Mouse (Mus musculus): Measurements from ENCODE around the gene Pced1a. TPM values are rescaled to one million over a fixed set of nuclear protein-coding genes. Genes with fewer than 3 reads are reported as not detected.
"Not testable (repeated sequence)": the region's sequence is repeated elsewhere in the genome, so short reads cannot be mapped to it uniquely, and the experiment has no call there.

The Pced1a gene
- polyA plus RNA-seq, 1 experiment from 2014 or later: 14.7 TPM

GRCm38 (mm10) chr2:130383895-130384294 is 40.6 kb downstream of the Pced1a start:
- Histone ChIP-seq H3K27me3 (0 out of 2 replicates have a peak, but pooled peaks cover 7% of the 10 kb centered on the region), H3K27ac (no peak overlapping the region), H3K4me2 (replicated peaks) (no peak overlapping the region), H3K4me1 (peaks cover 4% of the 10 kb centered on the region; the same call in 1 of the 2 replicates), H3K4me3 (no peak overlapping the region), H3K36me3 (no peaks in the 10 kb centered on the region), H3K9me3 (no peaks in the 10 kb centered on the region), H3K9ac (no peak overlapping the region)
- ATAC-seq (ENCODE audit: insufficient number of reproducible peaks, insufficient read depth, low FRiP score, low TSS enrichment): no peak
- WGBS: 73% methylated on average over 6 of the region's 6 CpGs

- no peak for ATAC-seq (ENCODE audit: insufficient number of reproducible peaks, insufficient read depth, low FRiP score, low TSS enrichment)
- 0 out of 2 replicates have a peak, but pooled peaks cover 7% of the 10 kb centered on the region for H3K27me3 ChIP-seq
- H3K4me2 ChIP-seq (replicated peaks): no peak overlapping the region
- 50% methylated on average over 3 of the region's 3 CpGs for WGBS
- no peak overlapping the region for H3K27ac ChIP-seq
- H3K4me1 ChIP-seq: peaks cover 4% of the 10 kb centered on the region; the same call in 1 of the 2 replicates
- no peaks in the 10 kb centered on the region for H3K9me3 ChIP-seq
- no peaks in the 10 kb centered on the region for H3K36me3 ChIP-seq
- no peak overlapping the region for H3K9ac ChIP-seq
- no peak overlapping the region for H3K4me3 ChIP-seq
Observed at GRCm38 (mm10) chr2:130383205-130383604, 41.3 kb downstream of the Pced1a start.

GRCm38 (mm10) chr2:130374951-130375350 is 49.5 kb downstream of the Pced1a start:
- no peak overlapping the region for H3K4me2 ChIP-seq (replicated peaks)
- 0 out of 2 replicates have a peak, but pooled peaks cover 3% of the 10 kb centered on the region for H3K27me3 ChIP-seq
- no peak overlapping the region for H3K4me3 ChIP-seq
- no peak for ATAC-seq (ENCODE audit: insufficient number of reproducible peaks, insufficient read depth, low FRiP score, low TSS enrichment)
- H3K9ac ChIP-seq: no peak overlapping the region
- 74% methylated on average over 4 of the region's 4 CpGs for WGBS
- H3K4me1 ChIP-seq: no peaks in the 10 kb centered on the region
- no peaks in the 10 kb centered on the region for H3K36me3 ChIP-seq
- H3K27ac ChIP-seq: no peak overlapping the region
- no peaks in the 10 kb centered on the region for H3K9me3 ChIP-seq

GRCm38 (mm10) chr2:130373026-130373425 is 51.5 kb downstream of the Pced1a start:
- not testable (repeated sequence) for H3K27me3 ChIP-seq; H3K4me3 ChIP-seq; H3K36me3 ChIP-seq; H3K27ac ChIP-seq; H3K4me1 ChIP-seq; H3K9ac ChIP-seq; ATAC-seq (ENCODE audit: insufficient number of reproducible peaks, insufficient read depth, low FRiP score, low TSS enrichment); H3K9me3 ChIP-seq; H3K4me2 ChIP-seq (replicated peaks)
- WGBS: 45% methylated on average over 1 of the region's 1 CpGs

- H3K36me3 ChIP-seq: no peaks in the 10 kb centered on the region
- H3K4me2 ChIP-seq (replicated peaks): no peak overlapping the region
- H3K9ac ChIP-seq: no peak overlapping the region
- no peaks in the 10 kb centered on the region for H3K9me3 ChIP-seq
- no peak overlapping the region for H3K4me3 ChIP-seq
- no peak for ATAC-seq (ENCODE audit: insufficient number of reproducible peaks, insufficient read depth, low FRiP score, low TSS enrichment)
- H3K27ac ChIP-seq: no peak overlapping the region
- 61% methylated on average over 4 of the region's 4 CpGs for WGBS
- H3K27me3 ChIP-seq: peaks cover 47% of the 10 kb centered on the region
- H3K4me1 ChIP-seq: peaks cover 6% of the 10 kb centered on the region
Observed at GRCm38 (mm10) chr2:130367386-130367785, 57.1 kb downstream of the Pced1a start.

Other genes with a start within 250 kb of the Pced1a start
- gene Snrpb, start 245.3 kb downstream of the Pced1a start, polyA plus RNA-seq (2016; fragmentation: Nextera tagmentation; extraction: Ambion mirVana): 620 and 646 TPM in 2 replicates
- not detected in 2 replicates for gene Tmc2, start 229.5 kb downstream of the Pced1a start, polyA plus RNA-seq (2016; fragmentation: Nextera tagmentation; extraction: Ambion mirVana)
- 367 and 368 TPM in 2 replicates for gene Nop56, start 150.3 kb downstream of the Pced1a start, polyA plus RNA-seq (2016; fragmentation: Nextera tagmentation; extraction: Ambion mirVana)
- gene Idh3b, start 140.2 kb downstream of the Pced1a start, polyA plus RNA-seq (2016; fragmentation: Nextera tagmentation; extraction: Ambion mirVana): 137 and 145 TPM in 2 replicates
- gene Ebf4, start 129.5 kb downstream of the Pced1a start, polyA plus RNA-seq (2016; fragmentation: Nextera tagmentation; extraction: Ambion mirVana): 4.4 and 4.6 TPM in 2 replicates
- gene Cpxm1, start 27.1 kb downstream of the Pced1a start, polyA plus RNA-seq (2016; fragmentation: Nextera tagmentation; extraction: Ambion mirVana): 98.0 and 106 TPM in 2 replicates
- gene Gm28372, start 19.5 kb downstream of the Pced1a start, polyA plus RNA-seq (2016; fragmentation: Nextera tagmentation; extraction: Ambion mirVana): 0.15 TPM in 1 of 2 replicates, not detected in the other
- gene 1700020A23Rik, start 19.4 kb downstream of the Pced1a start, polyA plus RNA-seq (2016; fragmentation: Nextera tagmentation; extraction: Ambion mirVana): 0.60 TPM in 1 of 2 replicates, not detected in the other
- 0.20 TPM in 1 of 2 replicates, not detected in the other for gene Tmem239, start 18.2 kb downstream of the Pced1a start, polyA plus RNA-seq (2016; fragmentation: Nextera tagmentation; extraction: Ambion mirVana)
- 119 and 122 TPM in 2 replicates for gene Vps16, start 362 bp downstream of the Pced1a start, polyA plus RNA-seq (2016; fragmentation: Nextera tagmentation; extraction: Ambion mirVana)
- 129 and 131 TPM in 2 replicates for gene Ptpra, start 25.6 kb upstream of the Pced1a start, polyA plus RNA-seq (2016; fragmentation: Nextera tagmentation; extraction: Ambion mirVana)
- gene Mrps26, start 139.0 kb upstream of the Pced1a start, polyA plus RNA-seq (2016; fragmentation: Nextera tagmentation; extraction: Ambion mirVana): 76.9 and 77.0 TPM in 2 replicates
- gene Oxt, start 151.5 kb upstream of the Pced1a start, polyA plus RNA-seq (2016; fragmentation: Nextera tagmentation; extraction: Ambion mirVana): not detected in 2 replicates
- not detected in 2 replicates for gene Avp, start 157.9 kb upstream of the Pced1a start, polyA plus RNA-seq (2016; fragmentation: Nextera tagmentation; extraction: Ambion mirVana)
- 17.5 and 18.6 TPM in 2 replicates for gene Fastkd5, start 205.3 kb upstream of the Pced1a start, polyA plus RNA-seq (2016; fragmentation: Nextera tagmentation; extraction: Ambion mirVana)
- gene Ubox5, start 205.3 kb upstream of the Pced1a start, polyA plus RNA-seq (2016; fragmentation: Nextera tagmentation; extraction: Ambion mirVana): 15.5 and 16.3 TPM in 2 replicates
- gene Lzts3, start 218.1 kb upstream of the Pced1a start, polyA plus RNA-seq (2016; fragmentation: Nextera tagmentation; extraction: Ambion mirVana): 6.2 and 6.5 TPM in 2 replicates
- 55.6 and 58.3 TPM in 2 replicates for gene Ddrgk1, start 240.0 kb upstream of the Pced1a start, polyA plus RNA-seq (2016; fragmentation: Nextera tagmentation; extraction: Ambion mirVana)
- gene Itpa, start 242.9 kb upstream of the Pced1a start, polyA plus RNA-seq (2016; fragmentation: Nextera tagmentation; extraction: Ambion mirVana): 135 and 137 TPM in 2 replicates

All from embryonic facial prominence, embryonic 12.5 days (tissue).